Mouse (Mus musculus) embryo, embryonic 9.5 days (tissue): ENCODE results near the gene Zmynd8.
A peak's percentile ranks its signal among the peaks of the same experiment; 100 is the strongest.

Experiments
- DNase-seq: peaks from one replicate; pipeline ENCODE4 v3.0.0-alpha.2; 2017; ENCODE audit errors: extremely low spot score

Gene Zmynd8

GRCm38 (mm10) chr2:165880501-165881182, 18.2 kb downstream of the Zmynd8 start:
- peak; percentile 75 for DNase-seq

GRCm38 (mm10) chr2:165879403-165880178, 19.2 kb downstream of the Zmynd8 start:
- peak; percentile 50 for DNase-seq

GRCm38 (mm10) chr2:165878907-165879361, 19.9 kb downstream of the Zmynd8 start:
- DNase-seq = no peak

- DNase-seq = no peak
Measured at GRCm38 (mm10) chr2:165878021-165878585, 20.7 kb downstream of the Zmynd8 start.

GRCm38 (mm10) chr2:165877180-165877579, 21.6 kb downstream of the Zmynd8 start:
- DNase-seq = no peak

- DNase-seq = no peak
Measured at GRCm38 (mm10) chr2:165876201-165876918, 22.5 kb downstream of the Zmynd8 start.

- no peak for DNase-seq
Measured at GRCm38 (mm10) chr2:165875406-165875955, 23.3 kb downstream of the Zmynd8 start.

- DNase-seq = peak; percentile 81
Measured at GRCm38 (mm10) chr2:165874461-165875339, 24.1 kb downstream of the Zmynd8 start.

GRCm38 (mm10) chr2:165873777-165874176, 25.0 kb downstream of the Zmynd8 start:
- DNase-seq = no peak

- no peak for DNase-seq
Measured at GRCm38 (mm10) chr2:165873196-165873595, 25.6 kb downstream of the Zmynd8 start.

GRCm38 (mm10) chr2:165869257-165869656, 29.6 kb downstream of the Zmynd8 start:
- DNase-seq = no peak

GRCm38 (mm10) chr2:165868522-165869175, 30.2 kb downstream of the Zmynd8 start:
- DNase-seq = no peak

- no peak for DNase-seq
Measured at GRCm38 (mm10) chr2:165867549-165867948, 31.3 kb downstream of the Zmynd8 start.

GRCm38 (mm10) chr2:165866951-165867387, 31.8 kb downstream of the Zmynd8 start:
- DNase-seq = no peak

GRCm38 (mm10) chr2:165866412-165866811, 32.4 kb downstream of the Zmynd8 start:
- DNase-seq = no peak

GRCm38 (mm10) chr2:165864769-165865168, 34.0 kb downstream of the Zmynd8 start:
- no peak for DNase-seq

- DNase-seq = no peak
Measured at GRCm38 (mm10) chr2:165861683-165862594, 36.9 kb downstream of the Zmynd8 start.

- DNase-seq = no peak
Measured at GRCm38 (mm10) chr2:165860962-165861682, 37.7 kb downstream of the Zmynd8 start.
